15 mouse cellular contexts compared by ENCODE assay signal in genomic region chr7:134463380-134463779, GRCm38 (mm10).
"Had no signal": no experiment of that assay in that cellular context is flagged by ENCODE, and none has a peak within 500 bp of the region (broad histone marks: within the 10 kb centered on the region; RNA-seq: fewer than 3 reads in every experiment).

No protein-coding gene starts in this region.

- H3K4me1 ChIP-seq: stomach, embryonic 15.5 days had no signal

- H3K27me3 ChIP-seq: neural tube, embryonic 15.5 days; stomach, embryonic 15.5 days had no signal

- H3K27ac ChIP-seq: neural tube, embryonic 15.5 days; stomach, embryonic 15.5 days; stomach, postnatal 0 days had no signal

- DNase-seq: retina, postnatal 1 day; right cerebral cortex, adult 18-20 months; right cerebral cortex, postnatal 14 days; right cerebral cortex, postnatal 25 days; right cerebral cortex, postnatal 4 days; spleen, adult 18-20 months; thymus, adult 18-20 months; thymus, adult 2 months; thymus, postnatal 14 days; thymus, postnatal 25 days; thymus, postnatal 36 days; thymus, postnatal 4 days had no signal

- H3K9me3 ChIP-seq: neural tube, embryonic 15.5 days; stomach, embryonic 15.5 days had no signal

- H3K36me3 ChIP-seq: neural tube, embryonic 15.5 days; stomach, embryonic 15.5 days had no signal

- H3K4me3 ChIP-seq: neural tube, embryonic 15.5 days; stomach, embryonic 15.5 days had no signal
